Mouse (Mus musculus): ENCODE data around the gene AC124108.1.

Gene AC124108.1

GRCm38 (mm10) chr1:132164780-132165518, 26.3 kb upstream of the AC124108.1 start:
- DNase-seq (ENCODE audit: low read depth, low spot score), result no peak

GRCm38 (mm10) chr1:132165859-132166258, 25.4 kb upstream of the AC124108.1 start:
- no peak for DNase-seq (ENCODE audit: low read depth, low spot score)

- peak; percentile 56 for DNase-seq (ENCODE audit: low read depth, low spot score)
Measured at GRCm38 (mm10) chr1:132168115-132168767, 23.0 kb upstream of the AC124108.1 start.

- DNase-seq (ENCODE audit: low read depth, low spot score), result no peak
Measured at GRCm38 (mm10) chr1:132170698-132171097, 20.6 kb upstream of the AC124108.1 start.

- no peak for DNase-seq (ENCODE audit: low read depth, low spot score)
Measured at GRCm38 (mm10) chr1:132171619-132172018, 19.6 kb upstream of the AC124108.1 start.

GRCm38 (mm10) chr1:132186303-132186702, 5.0 kb upstream of the AC124108.1 start:
- peak; percentile 52 for DNase-seq (ENCODE audit: low read depth, low spot score)

GRCm38 (mm10) chr1:132188442-132189066, 2.7 kb upstream of the AC124108.1 start:
- DNase-seq (ENCODE audit: low read depth, low spot score), result no peak

- DNase-seq (ENCODE audit: low read depth, low spot score), result no peak
Measured at GRCm38 (mm10) chr1:132189231-132189630, 2.0 kb upstream of the AC124108.1 start.

- peak; percentile 78 for DNase-seq (ENCODE audit: low read depth, low spot score)
Measured at GRCm38 (mm10) chr1:132190040-132190513, 1.2 kb upstream of the AC124108.1 start.

GRCm38 (mm10) chr1:132190621-132191092, 600 bp upstream of the AC124108.1 start:
- no peak for DNase-seq (ENCODE audit: low read depth, low spot score)

- DNase-seq (ENCODE audit: low read depth, low spot score), result no peak
Measured at GRCm38 (mm10) chr1:132191786-132192680, 776 bp downstream of the AC124108.1 start.

GRCm38 (mm10) chr1:132193806-132194205, 2.5 kb downstream of the AC124108.1 start:
- no peak for DNase-seq (ENCODE audit: low read depth, low spot score)

- DNase-seq (ENCODE audit: low read depth, low spot score), result no peak
Measured at GRCm38 (mm10) chr1:132194624-132195023, 3.4 kb downstream of the AC124108.1 start.

GRCm38 (mm10) chr1:132195100-132195499, 3.8 kb downstream of the AC124108.1 start:
- no peak for DNase-seq (ENCODE audit: low read depth, low spot score)

- DNase-seq (ENCODE audit: low read depth, low spot score), result no peak
Measured at GRCm38 (mm10) chr1:132195681-132196080, 4.4 kb downstream of the AC124108.1 start.

GRCm38 (mm10) chr1:132196337-132196736, 5.1 kb downstream of the AC124108.1 start:
- no peak for DNase-seq (ENCODE audit: low read depth, low spot score)

- no peak for DNase-seq (ENCODE audit: low read depth, low spot score)
Measured at GRCm38 (mm10) chr1:132197666-132198065, 6.4 kb downstream of the AC124108.1 start.

- DNase-seq (ENCODE audit: low read depth, low spot score), result peak; percentile 56
Measured at GRCm38 (mm10) chr1:132198401-132199071, 7.3 kb downstream of the AC124108.1 start.

- peak; percentile 81 for DNase-seq (ENCODE audit: low read depth, low spot score)
Measured at GRCm38 (mm10) chr1:132199244-132199643, 8.0 kb downstream of the AC124108.1 start.

- DNase-seq (ENCODE audit: low read depth, low spot score), result peak; percentile 80
Measured at GRCm38 (mm10) chr1:132199934-132200333, 8.7 kb downstream of the AC124108.1 start.

Data from brain, adult 2 months (tissue).